Mouse (Mus musculus) heart, embryonic 16.5 days (tissue): ENCODE results near the gene Eml1. TPM values are rescaled to one million over a fixed set of nuclear protein-coding genes. Genes with fewer than 3 reads are reported as not detected.

Experiments used
- ATAC-seq: fragments of 200-750 bp; cut with Nextera tagmentation; replicated peaks from 2 replicates; pipeline ENCODE4 v1.8.0; 2017; ENCODE audit warnings: moderate number of reproducible peaks; ENCODE audit not compliant: insufficient read depth, low FRiP score; ENCODE audit errors: extremely low read depth
- H3K27ac ChIP-seq: fragments of 300-500 bp; sonication (generic); 2 replicates; pipeline ENCODE4 v1.5.1; 2014; ENCODE audit warnings: mild to moderate bottlenecking, low read length, control low read depth, moderate library complexity
- H3K27me3 ChIP-seq: fragments of 300-500 bp; sonication (generic); 2 replicates; pipeline ENCODE4 v1.6.1; 2014; ENCODE audit warnings: low read length, mixed read lengths; ENCODE audit not compliant: control insufficient read depth, insufficient read depth
- H3K36me3 ChIP-seq: fragments of 300-500 bp; sonication (generic); 2 replicates; pipeline ENCODE4 v1.6.1; 2014; ENCODE audit not compliant: control insufficient read depth, insufficient read depth
- H3K4me1 ChIP-seq: fragments of 300-500 bp; sonication (generic); 2 replicates; pipeline ENCODE4 v1.6.1; 2014; ENCODE audit warnings: low read length, mixed read lengths; ENCODE audit not compliant: control insufficient read depth, insufficient read depth
- H3K4me2 ChIP-seq: fragments of 300-500 bp; sonication (generic); 2 replicates; pipeline ENCODE4 v1.6.1; 2014; ENCODE audit warnings: low read depth, mild to moderate bottlenecking, control low read depth, low read length
- H3K4me3 ChIP-seq: fragments of 300-500 bp; sonication (generic); 2 replicates; pipeline ENCODE4 v1.5.1; 2014; ENCODE audit warnings: mild to moderate bottlenecking, control low read depth, low read length
- H3K9ac ChIP-seq: fragments of 300-500 bp; sonication (generic); 2 replicates; pipeline ENCODE4 v1.6.1; 2014; ENCODE audit warnings: low read length, control low read depth
- H3K9me3 ChIP-seq: fragments of 300-500 bp; sonication (generic); replicated peaks from 2 replicates; pipeline ENCODE4 v1.6.1; 2016; ENCODE audit warnings: low read length; ENCODE audit not compliant: control insufficient read depth
- WGBS: fragments of 180-500 bp; shearing (Covaris S2); extraction: QIAGEN DNeasy Blood & Tissue Kit; methylation state at CpG from one replicate; pipeline ENCODE4 v1.1.7; 2014; 5-methylcytosine and 5-hydroxymethylcytosine counted together
- polyA plus RNA-seq: library from polyadenylated mRNA; unstranded; fragments of >200 nt; fragmentation: Nextera tagmentation; extraction: Ambion mirVana; gene quantifications from 2 replicates; pipeline ENCODE4 v1.2.1, GENCODE M21; 2015

The Eml1 gene
- polyA plus RNA-seq, 1 experiment from 2014 or later: 84.9 TPM

GRCm38 (mm10) chr12:108453561-108454044 lies 82.8 kb downstream of the Eml1 start:
- peaks cover 19% of the 10 kb centered on the region for H3K4me1 ChIP-seq
- no peaks in the 10 kb centered on the region for H3K9me3 ChIP-seq
- H3K9ac ChIP-seq: no peak overlapping the region
- H3K4me2 ChIP-seq: no peak overlapping the region
- no peak overlapping the region for H3K27ac ChIP-seq
- H3K36me3 ChIP-seq: 0 out of 2 replicates have a peak, but pooled peaks cover 4% of the 10 kb centered on the region
- H3K4me3 ChIP-seq: no peak overlapping the region
- H3K27me3 ChIP-seq: no peaks in the 10 kb centered on the region
- WGBS: 77% methylated on average over 8 of the region's 8 CpGs
- no peak for ATAC-seq

DNA sequence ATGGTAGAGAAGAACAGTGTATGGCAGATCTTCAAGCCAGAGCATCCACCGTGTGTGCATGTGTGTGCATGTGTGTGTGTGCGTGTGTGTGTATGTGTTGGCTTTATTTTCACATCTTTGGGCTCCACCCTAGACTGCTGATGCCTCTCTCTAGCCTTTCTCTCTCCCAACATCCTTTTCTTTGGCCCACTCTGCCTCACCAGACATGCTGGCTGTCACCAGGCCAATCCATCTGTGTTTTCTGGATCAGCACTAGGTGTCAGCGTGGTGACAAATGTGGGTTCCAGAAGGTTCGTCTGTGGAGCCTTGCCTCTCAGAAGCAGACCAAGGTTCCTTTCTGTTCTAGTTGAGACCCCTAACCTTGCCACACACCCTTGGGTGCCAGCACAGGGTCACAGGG lies 84.2 kb downstream of the Eml1 start:
- Histone ChIP-seq H3K4me1 (peaks cover 12% of the 10 kb centered on the region), H3K9me3 (no peaks in the 10 kb centered on the region), H3K27me3 (no peaks in the 10 kb centered on the region), H3K4me3 (no peak overlapping the region), H3K36me3 (peaks cover 4% of the 10 kb centered on the region; the same call in 1 of the 2 replicates), H3K9ac (no peak overlapping the region), H3K4me2 (no peak overlapping the region), H3K27ac (no peak overlapping the region)
- WGBS: 73% methylated on average over 4 of the region's 4 CpGs
- ATAC-seq: no peak

- Histone ChIP-seq H3K4me1 (no peaks in the 10 kb centered on the region), H3K4me2 (no peak overlapping the region), H3K9ac (no peak overlapping the region), H3K4me3 (no peak overlapping the region), H3K9me3 (no peaks in the 10 kb centered on the region), H3K27ac (no peak overlapping the region), H3K27me3 (no peaks in the 10 kb centered on the region), H3K36me3 (peaks cover 11% of the 10 kb centered on the region)
- WGBS: 89% methylated on average over 1 of the region's 1 CpGs
- ATAC-seq: no peak
Observed at GRCm38 (mm10) chr12:108472898-108473297, 102.1 kb downstream of the Eml1 start.

DNA sequence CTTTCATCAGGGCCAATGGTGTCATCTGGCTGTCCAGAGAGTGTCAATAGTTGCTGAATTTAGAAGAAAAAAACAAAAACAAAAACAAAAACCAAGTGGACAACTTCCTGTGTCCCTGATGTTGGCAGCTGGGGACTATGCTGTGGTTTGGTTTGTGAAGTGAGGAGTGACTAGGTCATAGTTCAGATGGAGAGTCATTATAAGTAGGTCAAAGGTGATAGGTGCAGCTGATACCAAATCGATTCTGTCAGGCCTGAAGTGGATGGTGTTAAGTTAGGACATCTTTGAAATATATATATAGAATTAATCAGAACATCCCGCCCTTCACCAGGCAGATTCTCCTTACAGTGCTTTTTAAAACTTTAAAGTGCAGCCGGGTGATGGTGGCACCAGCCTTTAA lies 103.7 kb downstream of the Eml1 start:
- Histone ChIP-seq H3K4me2 (no peak overlapping the region), H3K9ac (no peak overlapping the region), H3K9me3 (no peaks in the 10 kb centered on the region), H3K4me1 (no peaks in the 10 kb centered on the region), H3K4me3 (no peak overlapping the region), H3K27me3 (no peaks in the 10 kb centered on the region), H3K36me3 (peaks cover 11% of the 10 kb centered on the region), H3K27ac (no peak overlapping the region)
- 60% methylated on average over 3 of the region's 3 CpGs for WGBS
- no peak for ATAC-seq

- H3K36me3 ChIP-seq: peaks cover 2% of the 10 kb centered on the region; the same call in 1 of the 2 replicates
- no peak for ATAC-seq
- H3K27me3 ChIP-seq: no peaks in the 10 kb centered on the region
- H3K9ac ChIP-seq: no peak overlapping the region
- peaks cover 10% of the 10 kb centered on the region for H3K4me1 ChIP-seq
- WGBS: 60% methylated on average over 5 of the region's 5 CpGs
- H3K27ac ChIP-seq: no peak overlapping the region
- no peak overlapping the region for H3K4me3 ChIP-seq
- H3K4me2 ChIP-seq: no peak overlapping the region
- H3K9me3 ChIP-seq: no peaks in the 10 kb centered on the region
Observed at GRCm38 (mm10) chr12:108478714-108479113, 108.0 kb downstream of the Eml1 start.

DNA sequence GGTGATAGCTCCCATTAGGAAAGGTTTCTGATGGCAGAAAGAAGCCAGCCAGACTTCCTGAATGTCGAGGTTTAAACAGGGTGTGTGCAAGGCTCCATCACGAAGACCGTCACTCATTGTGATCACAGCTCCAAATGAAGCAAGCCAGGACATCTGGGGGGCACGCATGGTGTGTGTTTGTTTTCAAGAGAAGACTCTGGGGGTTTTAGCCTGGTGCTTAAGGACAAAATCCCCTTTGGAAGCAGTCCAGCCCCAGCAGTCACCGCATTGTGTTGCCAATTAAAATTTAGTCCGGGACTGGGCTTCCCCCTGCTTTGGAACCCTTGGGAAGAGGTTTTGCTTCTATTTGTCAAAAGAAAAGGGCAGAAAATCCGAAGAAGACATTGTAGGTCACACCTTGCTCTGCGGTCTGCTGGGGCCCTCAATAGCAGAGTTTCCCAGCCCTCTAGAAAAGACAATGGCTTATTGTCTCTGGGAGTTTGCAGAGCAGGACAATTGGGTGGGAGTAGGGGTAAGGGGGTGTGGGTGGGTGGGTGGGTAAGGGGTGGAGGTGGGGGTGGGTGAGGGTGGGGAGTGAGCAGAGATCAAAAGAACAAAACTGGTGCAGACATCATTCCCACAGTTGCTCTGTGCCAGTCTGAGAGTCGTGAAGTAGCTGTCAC lies 110.1 kb downstream of the Eml1 start:
- H3K27me3 ChIP-seq: no peaks in the 10 kb centered on the region
- no peak for ATAC-seq
- WGBS: 27% methylated on average over 9 of the region's 9 CpGs
- H3K4me1 ChIP-seq: peaks cover 10% of the 10 kb centered on the region
- no peak overlapping the region; the same call in 1 of the 2 replicates for H3K4me2 ChIP-seq
- H3K9ac ChIP-seq: no peak overlapping the region
- H3K36me3 ChIP-seq: peaks cover 2% of the 10 kb centered on the region; the same call in 1 of the 2 replicates
- H3K9me3 ChIP-seq: no peaks in the 10 kb centered on the region
- no peak overlapping the region for H3K27ac ChIP-seq
- no peak overlapping the region for H3K4me3 ChIP-seq

- Histone ChIP-seq H3K4me3 (no peak overlapping the region), H3K4me2 (no peak overlapping the region), H3K4me1 (peaks cover 13% of the 10 kb centered on the region), H3K36me3 (no peaks in the 10 kb centered on the region), H3K27ac (no peak overlapping the region), H3K9ac (no peak overlapping the region), H3K27me3 (no peaks in the 10 kb centered on the region), H3K9me3 (no peaks in the 10 kb centered on the region)
- ATAC-seq: no peak
- 85% methylated on average over 5 of the region's 5 CpGs for WGBS
Observed at GRCm38 (mm10) chr12:108489076-108489475, 118.3 kb downstream of the Eml1 start.

DNA sequence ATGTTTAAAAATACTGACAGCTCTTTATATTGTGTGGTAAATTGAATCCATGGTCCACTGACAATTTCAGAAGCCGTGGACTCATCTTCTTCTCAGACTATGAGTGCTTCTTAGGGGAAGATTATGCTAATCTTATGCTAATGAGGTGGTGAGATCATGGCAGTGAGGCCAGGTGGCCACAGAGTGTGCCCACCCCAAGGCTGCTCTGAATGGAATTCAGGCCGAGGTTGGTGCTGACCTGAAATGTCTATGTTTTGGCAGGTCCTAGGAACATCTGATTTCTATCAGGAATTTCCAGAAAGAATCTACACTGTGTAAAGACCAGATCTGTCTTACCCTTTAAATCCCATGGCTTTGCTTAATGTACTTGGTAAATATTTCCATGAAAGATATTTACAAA lies 119.0 kb downstream of the Eml1 start:
- H3K4me2 ChIP-seq: no peak overlapping the region
- no peak for ATAC-seq
- no peak overlapping the region for H3K4me3 ChIP-seq
- no peak overlapping the region for H3K9ac ChIP-seq
- no peak overlapping the region for H3K27ac ChIP-seq
- H3K9me3 ChIP-seq: no peaks in the 10 kb centered on the region
- 49% methylated on average over 2 of the region's 2 CpGs for WGBS
- H3K27me3 ChIP-seq: no peaks in the 10 kb centered on the region
- no peaks in the 10 kb centered on the region for H3K36me3 ChIP-seq
- peaks cover 17% of the 10 kb centered on the region for H3K4me1 ChIP-seq

GRCm38 (mm10) chr12:108490336-108490735 lies 119.6 kb downstream of the Eml1 start:
- 81% methylated on average over 6 of the region's 6 CpGs for WGBS
- no peak for ATAC-seq
- no peak overlapping the region for H3K4me2 ChIP-seq
- no peak overlapping the region for H3K27ac ChIP-seq
- H3K9me3 ChIP-seq: no peaks in the 10 kb centered on the region
- H3K9ac ChIP-seq: no peak overlapping the region
- H3K27me3 ChIP-seq: no peaks in the 10 kb centered on the region
- H3K4me3 ChIP-seq: no peak overlapping the region
- H3K4me1 ChIP-seq: peaks cover 17% of the 10 kb centered on the region
- H3K36me3 ChIP-seq: no peaks in the 10 kb centered on the region
